Comparison of ENCODE assay signal across 15 mouse cellular contexts in genomic region chr13:90520992-90521757, GRCm38 (mm10).
DNase-seq lines count a peak whose midpoint lies in the region; ATAC-seq lines count a peak whose summit lies in the region.
"Had no signal": no experiment of that assay in that cellular context is flagged by ENCODE, and none has a peak within 500 bp of the region (broad histone marks: within the 10 kb centered on the region; RNA-seq: fewer than 3 reads in every experiment).

No protein-coding gene starts in this region.

- no peak overlapping the region for H3K9ac ChIP-seq in kidney, embryonic 14.5 days (ENCODE audit: low read depth, low read length)
- no peak overlapping the region for H3K9ac ChIP-seq in embryonic facial prominence, embryonic 11.5 days (replicated peaks; ENCODE audit: low read length)
- H3K9ac ChIP-seq in limb, embryonic 12.5 days (replicated peaks), result no peak overlapping the region
- H3K9ac ChIP-seq: liver, embryonic 14.5 days had no signal

- no peak overlapping the region for H3K4me2 ChIP-seq in kidney, embryonic 14.5 days (replicated peaks; ENCODE audit: low read depth, low read length)
- H3K4me2 ChIP-seq in embryonic facial prominence, embryonic 11.5 days (ENCODE audit: low read depth, low read length), result no peak overlapping the region
- H3K4me2 ChIP-seq in limb, embryonic 12.5 days, result no peak overlapping the region

- peaks cover 3% of the 10 kb centered on the region; the same call in 1 of the 2 replicates for H3K4me1 ChIP-seq in kidney, embryonic 14.5 days (ENCODE audit: control insufficient read depth, insufficient read depth, low read length)
- H3K4me1 ChIP-seq in embryonic facial prominence, embryonic 11.5 days (ENCODE audit: control insufficient read depth, insufficient read depth, low read length), result no peaks in the 10 kb centered on the region
- peaks cover 13% of the 10 kb centered on the region for H3K4me1 ChIP-seq in limb, embryonic 12.5 days (replicated peaks)
- H3K4me1 ChIP-seq in hindbrain, embryonic 10.5 days (replicated peaks), result no peaks in the 10 kb centered on the region
- H3K4me1 ChIP-seq: midbrain, embryonic 10.5 days had no signal

- H3K4me3 ChIP-seq in kidney, embryonic 14.5 days (ENCODE audit: low read length), result no peak overlapping the region
- H3K4me3 ChIP-seq in embryonic facial prominence, embryonic 11.5 days (ENCODE audit: low read depth, low read length), result no peak overlapping the region
- H3K4me3 ChIP-seq in limb, embryonic 12.5 days (replicated peaks), result no peak overlapping the region
- H3K4me3 ChIP-seq in hindbrain, embryonic 10.5 days, result no peak overlapping the region
- H3K4me3 ChIP-seq: midbrain, embryonic 10.5 days had no signal

- 54% methylated on average over 4 of the region's 4 CpGs for WGBS in kidney, embryonic 14.5 days
- WGBS in embryonic facial prominence, embryonic 11.5 days, result 55% methylated on average over 4 of the region's 4 CpGs
- WGBS in limb, embryonic 12.5 days, result 45% methylated on average over 4 of the region's 4 CpGs
- WGBS in hindbrain, embryonic 10.5 days, result 78% methylated on average over 4 of the region's 4 CpGs

- DNase-seq in kidney, adult 18-20 months, result no peak
- peak; percentile 48 for DNase-seq in embryo, embryonic 10.5 days (ENCODE audit: low spot score)
- peak; percentile 66 for DNase-seq in embryonic facial prominence, embryonic 11.5 days (ENCODE audit: low spot score)
- DNase-seq in hindbrain, embryonic 10.5 days (ENCODE audit: low spot score), result no peak
- DNase-seq in retina, postnatal 1 day, result no peak
- no peak for DNase-seq in layer of hippocampus, postnatal 14 days (ENCODE audit: low spot score in 2 of 2)
- DNase-seq: cerebellum, adult 2 months; heart, adult 11 months; lung, postnatal 36 days; right cerebral cortex, postnatal 4 days; thymus, postnatal 36 days had no signal

- H3K9me3 ChIP-seq in kidney, embryonic 14.5 days (ENCODE audit: control insufficient read depth, low read length), result no peaks in the 10 kb centered on the region
- no peaks in the 10 kb centered on the region for H3K9me3 ChIP-seq in embryonic facial prominence, embryonic 11.5 days (replicated peaks; ENCODE audit: control insufficient read depth, low read length)
- H3K9me3 ChIP-seq in limb, embryonic 12.5 days, result no peaks in the 10 kb centered on the region
- no peaks in the 10 kb centered on the region for H3K9me3 ChIP-seq in hindbrain, embryonic 10.5 days
- H3K9me3 ChIP-seq: midbrain, embryonic 10.5 days had no signal

- H3K36me3 ChIP-seq in kidney, embryonic 14.5 days (ENCODE audit: control insufficient read depth, insufficient read depth, low read length), result no peaks in the 10 kb centered on the region
- H3K36me3 ChIP-seq in embryonic facial prominence, embryonic 11.5 days (replicated peaks; ENCODE audit: control insufficient read depth, insufficient read depth, low read depth, low read length), result no peaks in the 10 kb centered on the region
- no peaks in the 10 kb centered on the region for H3K36me3 ChIP-seq in limb, embryonic 12.5 days
- no peaks in the 10 kb centered on the region for H3K36me3 ChIP-seq in hindbrain, embryonic 10.5 days
- H3K36me3 ChIP-seq: midbrain, embryonic 10.5 days had no signal

- no peaks in the 10 kb centered on the region for H3K27me3 ChIP-seq in kidney, embryonic 14.5 days (ENCODE audit: control insufficient read depth, insufficient read depth, low read length)
- no peaks in the 10 kb centered on the region for H3K27me3 ChIP-seq in embryonic facial prominence, embryonic 11.5 days (ENCODE audit: control insufficient read depth, insufficient read depth, low read length)
- no peaks in the 10 kb centered on the region for H3K27me3 ChIP-seq in limb, embryonic 12.5 days
- H3K27me3 ChIP-seq in hindbrain, embryonic 10.5 days (ENCODE audit: insufficient read depth, poor library complexity, severe bottlenecking), result no peaks in the 10 kb centered on the region

- ATAC-seq in kidney, embryonic 14.5 days (ENCODE audit: low FRiP score, low TSS enrichment), result peak; percentile 66
- ATAC-seq in embryonic facial prominence, embryonic 11.5 days (replicated peaks; ENCODE audit: insufficient number of reproducible peaks, low FRiP score, low TSS enrichment, low read depth), result peak; percentile 59
- peak; percentile 81 for ATAC-seq in limb, embryonic 12.5 days (ENCODE audit: insufficient number of reproducible peaks, insufficient read depth, low FRiP score, low TSS enrichment, low read depth)

- H3K27ac ChIP-seq in kidney, embryonic 14.5 days (ENCODE audit: low read depth, low read length), result peak overlapping the region; percentile 47; the same call in 1 of the 2 replicates
- H3K27ac ChIP-seq in embryonic facial prominence, embryonic 11.5 days (replicated peaks; ENCODE audit: low read depth, low read length), result no peak overlapping the region
- peak overlapping the region; percentile 57 for H3K27ac ChIP-seq in limb, embryonic 12.5 days
- H3K27ac ChIP-seq in hindbrain, embryonic 10.5 days, result no peak overlapping the region
- H3K27ac ChIP-seq: liver, embryonic 14.5 days; midbrain, embryonic 10.5 days had no signal

Comparison
In these comparisons a context has a peak if more than half of its experiments do, and no peak if none do; other contexts are left out.
1. H3K27ac ChIP-seq: peak in kidney, embryonic 14.5 days (single experiment) and limb, embryonic 12.5 days (single experiment); none in embryonic facial prominence, embryonic 11.5 days (single experiment) and hindbrain, embryonic 10.5 days (single experiment).
2. DNase-seq: peak in embryo, embryonic 10.5 days (single experiment) and embryonic facial prominence, embryonic 11.5 days (single experiment); none in kidney, adult 18-20 months (single experiment), hindbrain, embryonic 10.5 days (single experiment), retina, postnatal 1 day (single experiment) and layer of hippocampus, postnatal 14 days (0 of 2).
3. Peak in every context shown above with its lines, with median percentiles within 50 percentile points of each other: ATAC-seq.